Mouse (Mus musculus) limb, embryonic 12.5 days (tissue): Measurements from ENCODE around the gene Galc. TPM values are rescaled to one million over a fixed set of nuclear protein-coding genes. Genes with fewer than 3 reads are reported as not detected.

Experiments
- ATAC-seq: fragments of 200-750 bp; cut with Nextera tagmentation; 2 replicates; pipeline ENCODE4 v1.8.0; 2017; ENCODE audit warnings: low read depth, moderate TSS enrichment; ENCODE audit not compliant: insufficient number of reproducible peaks, insufficient read depth, low FRiP score, low TSS enrichment
- H3K27ac ChIP-seq: fragments of 300-500 bp; sonication (generic); 2 replicates; pipeline ENCODE4 v1.5.1; 2016; ENCODE audit warnings: mild to moderate bottlenecking, moderate library complexity
- H3K27me3 ChIP-seq: fragments of 300-500 bp; sonication (generic); 2 replicates; pipeline ENCODE4 v1.6.1; 2016; ENCODE audit warnings: mild to moderate bottlenecking, moderate library complexity
- H3K36me3 ChIP-seq: fragments of 300-500 bp; sonication (generic); 2 replicates; pipeline ENCODE4 v1.6.1; 2016; ENCODE audit warnings: mild to moderate bottlenecking, moderate library complexity
- H3K4me1 ChIP-seq: fragments of 300-500 bp; sonication (generic); replicated peaks from 2 replicates; pipeline ENCODE4 v1.6.1; 2016
- H3K4me2 ChIP-seq: fragments of 300-500 bp; sonication (generic); 2 replicates; pipeline ENCODE4 v1.6.1; 2016; ENCODE audit warnings: mild to moderate bottlenecking, moderate library complexity
- H3K4me3 ChIP-seq: fragments of 300-500 bp; sonication (generic); replicated peaks from 2 replicates; pipeline ENCODE4 v1.5.1; 2016; ENCODE audit warnings: mild to moderate bottlenecking
- H3K9ac ChIP-seq: fragments of 300-500 bp; sonication (generic); replicated peaks from 2 replicates; pipeline ENCODE4 v1.6.1; 2016; ENCODE audit warnings: mild to moderate bottlenecking, moderate library complexity
- H3K9me3 ChIP-seq: fragments of 300-500 bp; sonication (generic); 2 replicates; pipeline ENCODE4 v1.6.1; 2016; ENCODE audit warnings: mild to moderate bottlenecking, moderate library complexity
- WGBS: fragments of 180-500 bp; shearing (Covaris S2); methylation state at CpG from one replicate; pipeline ENCODE4 v1.1.7; 2016; 5-methylcytosine and 5-hydroxymethylcytosine counted together
- polyA plus RNA-seq: library from polyadenylated mRNA; unstranded; fragments of >200 nt; fragmentation: Nextera tagmentation; extraction: Ambion mirVana; gene quantifications from 2 replicates; pipeline ENCODE4 v1.2.1, GENCODE M21; 2016

The Galc gene
- polyA plus RNA-seq, 1 experiment from 2014 or later = 10.8 TPM

DNA sequence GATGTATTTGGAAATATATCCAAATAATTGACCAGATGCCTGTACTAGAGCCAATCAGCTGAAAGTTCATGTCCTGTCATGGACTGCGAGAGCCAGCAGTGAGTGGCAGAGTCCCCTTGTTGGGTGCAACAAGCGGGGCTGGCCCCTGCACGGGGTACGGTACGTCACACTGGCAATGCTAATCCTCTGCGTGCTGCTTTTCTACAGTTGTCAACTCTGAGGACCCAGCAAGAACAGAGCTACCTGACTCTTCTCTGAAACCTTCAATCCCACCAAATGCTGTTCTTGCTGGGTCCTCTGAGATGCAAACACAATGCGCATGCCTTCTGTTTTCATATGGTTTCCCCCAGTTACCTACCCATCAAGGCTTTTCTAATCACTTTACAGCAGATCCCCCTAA is 45.9 kb downstream of the Galc start:
- 0 out of 2 replicates have a peak, but pooled peaks cover 3% of the 10 kb centered on the region for H3K4me1 ChIP-seq
- no peak overlapping the region for H3K27ac ChIP-seq
- peaks cover 12% of the 10 kb centered on the region for H3K36me3 ChIP-seq
- H3K4me2 ChIP-seq = no peak overlapping the region
- H3K9me3 ChIP-seq = no peaks in the 10 kb centered on the region
- WGBS = 92% methylated on average over 7 of the region's 7 CpGs
- H3K9ac ChIP-seq = no peak overlapping the region
- ATAC-seq = no peak
- H3K4me3 ChIP-seq = no peak overlapping the region
- H3K27me3 ChIP-seq = no peaks in the 10 kb centered on the region

DNA sequence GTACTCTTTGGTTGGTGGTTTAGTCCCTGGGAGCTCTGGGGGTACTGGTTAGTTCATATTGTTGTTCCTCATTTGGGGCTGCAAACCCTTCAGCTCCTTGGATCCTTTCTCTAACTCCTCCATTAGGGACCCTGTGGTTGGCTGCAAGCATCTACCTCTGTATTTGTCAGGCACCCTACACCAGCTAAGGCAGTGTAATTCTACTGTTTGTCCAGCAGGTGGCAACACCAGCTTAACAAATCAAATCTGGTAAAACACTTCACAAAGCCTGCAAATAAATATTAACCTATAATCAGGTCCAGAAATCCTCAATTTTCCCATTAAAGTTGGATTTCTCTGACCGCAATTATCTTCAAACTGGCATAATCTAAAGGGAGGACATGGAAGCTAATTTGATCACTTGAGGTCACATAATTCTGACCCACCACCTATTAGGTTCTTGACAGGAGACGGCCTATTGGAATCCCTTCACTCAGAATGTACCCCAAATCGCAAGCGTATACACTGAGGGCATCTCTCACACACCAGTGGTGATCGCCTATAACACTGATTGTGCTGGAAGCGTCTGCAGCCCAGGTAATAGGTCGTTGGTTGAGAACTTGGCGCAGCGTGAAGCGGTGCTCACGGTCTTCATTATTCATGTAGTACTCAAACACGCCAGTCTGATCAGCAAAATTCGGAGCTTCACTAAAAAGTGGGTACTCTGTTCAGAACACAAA is 46.6 kb downstream of the Galc start:
- no peak; the same call in 1 of the 2 replicates for ATAC-seq
- Histone ChIP-seq H3K27ac (no peak overlapping the region), H3K9me3 (no peaks in the 10 kb centered on the region), H3K4me3 (no peak overlapping the region), H3K36me3 (peaks cover 12% of the 10 kb centered on the region), H3K4me2 (no peak overlapping the region), H3K4me1 (0 out of 2 replicates have a peak, but pooled peaks cover 3% of the 10 kb centered on the region), H3K9ac (no peak overlapping the region), H3K27me3 (no peaks in the 10 kb centered on the region)
- WGBS = 84% methylated on average over 13 of the region's 13 CpGs

DNA sequence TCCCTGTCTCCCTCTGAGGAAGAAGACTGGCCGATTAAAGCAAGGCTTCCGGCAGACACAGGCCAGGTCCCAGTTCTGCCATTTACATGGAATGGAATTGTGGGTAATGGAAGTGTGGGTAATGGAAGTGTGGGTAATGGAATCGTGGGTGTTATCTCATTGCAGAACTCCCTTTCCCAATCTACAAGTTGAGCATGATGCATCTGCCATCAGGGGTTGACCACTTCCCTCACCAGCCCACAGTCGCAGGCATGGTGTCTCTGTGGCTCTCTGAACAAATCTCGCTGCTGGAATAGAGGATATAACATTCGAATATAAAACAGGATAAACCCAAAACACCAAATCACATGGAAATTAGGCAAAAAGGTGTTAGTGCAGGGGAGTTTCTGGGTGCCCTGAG is 48.8 kb downstream of the Galc start:
- Histone ChIP-seq H3K4me1 (no peaks in the 10 kb centered on the region), H3K36me3 (peaks cover 9% of the 10 kb centered on the region), H3K4me3 (no peak overlapping the region), H3K4me2 (no peak overlapping the region), H3K9ac (no peak overlapping the region), H3K27ac (no peak overlapping the region), H3K27me3 (no peaks in the 10 kb centered on the region), H3K9me3 (no peaks in the 10 kb centered on the region)
- ATAC-seq = no peak
- 89% methylated on average over 6 of the region's 6 CpGs for WGBS

DNA sequence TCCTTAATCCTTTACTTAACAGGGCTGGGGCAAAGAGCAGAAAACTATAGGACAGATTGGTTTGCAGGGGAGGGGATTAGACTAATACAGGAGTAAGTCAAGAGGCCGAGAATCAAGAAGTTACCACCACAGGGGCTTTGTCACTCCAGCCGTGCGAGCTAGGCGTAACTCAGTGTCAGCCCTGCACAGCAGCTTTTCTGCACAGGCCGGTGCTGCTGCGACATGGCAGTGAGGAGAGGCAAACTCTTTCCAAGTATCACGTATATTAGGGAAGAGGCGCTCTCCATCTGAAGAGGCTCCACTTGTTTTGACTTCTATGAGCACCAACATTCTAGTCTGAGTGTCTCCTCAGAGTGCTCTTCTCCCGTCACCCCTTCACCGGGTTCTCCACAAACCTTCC is 51.2 kb downstream of the Galc start:
- Histone ChIP-seq H3K36me3 (peaks cover 13% of the 10 kb centered on the region), H3K4me3 (no peak overlapping the region), H3K9me3 (no peaks in the 10 kb centered on the region), H3K4me1 (no peaks in the 10 kb centered on the region), H3K9ac (no peak overlapping the region), H3K27me3 (no peaks in the 10 kb centered on the region), H3K27ac (no peak overlapping the region), H3K4me2 (no peak overlapping the region)
- no peak for ATAC-seq
- WGBS = 87% methylated on average over 10 of the region's 10 CpGs

DNA sequence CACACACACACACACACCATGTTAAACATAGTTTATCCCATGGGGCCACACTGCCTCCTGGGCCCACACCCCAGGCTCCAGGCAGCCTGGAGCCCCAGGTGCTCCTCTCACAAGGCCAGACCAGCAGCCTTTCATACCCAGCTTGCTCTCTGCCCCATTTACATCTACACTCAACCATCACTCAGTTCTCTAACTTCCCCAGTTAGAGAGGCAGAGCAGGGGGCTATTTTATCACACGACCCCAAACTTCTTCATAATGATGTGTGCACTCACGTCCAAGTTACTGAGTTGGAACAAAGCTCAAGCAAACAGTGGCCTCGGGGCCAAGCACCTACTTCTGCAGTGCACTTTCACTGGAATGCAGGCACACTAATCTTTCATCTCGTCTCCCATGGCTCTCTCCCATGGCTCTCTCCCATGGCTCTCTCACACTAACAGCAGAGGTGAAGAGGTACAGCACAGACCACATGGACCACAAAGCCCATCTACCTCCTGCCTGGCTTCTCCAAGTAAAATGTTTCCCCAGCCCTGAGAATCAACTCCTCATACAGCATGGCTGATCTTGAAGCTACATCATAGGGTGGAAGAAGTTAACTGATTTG is 53.7 kb downstream of the Galc start:
- no peaks in the 10 kb centered on the region for H3K9me3 ChIP-seq
- H3K4me3 ChIP-seq = no peak overlapping the region
- H3K27ac ChIP-seq = no peak overlapping the region
- WGBS = 65% methylated on average over 4 of the region's 4 CpGs
- H3K4me2 ChIP-seq = no peak overlapping the region
- ATAC-seq = no peak
- no peaks in the 10 kb centered on the region for H3K27me3 ChIP-seq
- no peak overlapping the region for H3K9ac ChIP-seq
- H3K4me1 ChIP-seq = no peaks in the 10 kb centered on the region
- peaks cover 13% of the 10 kb centered on the region for H3K36me3 ChIP-seq

DNA sequence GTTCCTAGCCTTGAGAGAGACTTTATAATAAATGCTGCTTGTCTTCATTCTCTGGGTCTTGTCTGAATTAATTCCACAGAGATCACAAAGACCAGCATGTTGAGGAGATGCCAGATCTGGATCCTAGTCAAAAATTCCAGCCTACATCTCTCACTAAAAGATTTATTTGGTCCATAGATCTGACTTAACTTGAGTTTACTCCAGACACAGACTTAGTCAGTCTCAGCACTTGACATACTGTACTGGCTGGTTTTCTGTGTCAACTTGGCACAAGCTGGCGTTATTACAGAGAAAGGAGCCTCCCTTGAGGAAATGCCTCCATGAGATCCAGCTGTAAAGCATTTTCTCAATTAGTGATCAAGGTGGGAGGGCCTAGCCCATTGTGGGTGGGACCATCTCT is 61.9 kb downstream of the Galc start:
- Histone ChIP-seq H3K9ac (no peak overlapping the region), H3K4me3 (no peak overlapping the region), H3K9me3 (no peaks in the 10 kb centered on the region), H3K27ac (no peak overlapping the region), H3K4me1 (no peaks in the 10 kb centered on the region), H3K36me3 (no peaks in the 10 kb centered on the region; the same call in 1 of the 2 replicates), H3K27me3 (no peaks in the 10 kb centered on the region), H3K4me2 (no peak overlapping the region)
- no peak for ATAC-seq
- 33% methylated on average over 1 of the region's 1 CpGs for WGBS

DNA sequence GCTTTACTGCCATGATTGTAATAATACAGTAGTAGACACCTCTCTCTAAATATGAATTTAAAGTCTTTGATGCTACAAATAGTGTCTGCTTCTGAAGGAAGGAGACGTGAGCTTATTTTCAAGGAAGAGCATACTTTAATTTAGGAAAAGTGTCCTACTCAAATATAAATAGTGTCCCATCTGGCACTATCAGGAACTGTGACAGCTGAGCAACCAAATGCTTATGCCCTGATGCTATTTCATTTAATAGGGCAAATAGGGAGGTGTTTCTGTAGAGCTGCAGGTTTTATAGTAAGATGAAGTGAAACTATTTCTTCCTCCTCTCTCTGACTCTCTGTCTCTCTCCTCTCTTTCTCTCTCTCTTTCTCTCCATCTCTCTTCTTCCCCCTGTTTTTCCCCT is 69.1 kb downstream of the Galc start:
- H3K36me3 ChIP-seq = no peaks in the 10 kb centered on the region
- H3K27ac ChIP-seq = no peak overlapping the region
- no peak overlapping the region for H3K9ac ChIP-seq
- no peak for ATAC-seq
- H3K9me3 ChIP-seq = no peaks in the 10 kb centered on the region
- 77% methylated on average over 1 of the region's 1 CpGs for WGBS
- H3K4me2 ChIP-seq = no peak overlapping the region
- H3K27me3 ChIP-seq = no peaks in the 10 kb centered on the region
- no peak overlapping the region for H3K4me3 ChIP-seq
- no peaks in the 10 kb centered on the region for H3K4me1 ChIP-seq

DNA sequence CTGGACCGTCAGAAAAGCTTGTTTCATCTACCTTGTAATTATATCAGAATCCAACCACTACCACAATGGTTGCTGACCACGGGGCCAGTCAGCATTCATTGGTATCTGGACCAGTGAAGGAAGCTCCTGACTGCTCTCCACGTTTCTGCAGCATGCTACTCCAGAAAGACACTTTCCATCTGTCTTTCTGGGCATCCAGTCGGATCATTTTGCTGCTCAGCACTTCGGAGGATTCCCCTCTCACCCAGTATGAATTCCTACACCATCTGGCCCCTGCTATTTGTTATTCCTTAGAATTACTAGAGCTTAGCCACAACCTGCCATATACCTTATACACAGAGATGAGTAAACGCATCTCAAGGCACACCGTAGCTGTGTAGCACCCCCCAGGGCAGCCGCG is 70.2 kb downstream of the Galc start:
- ATAC-seq = no peak
- no peaks in the 10 kb centered on the region for H3K36me3 ChIP-seq
- no peak overlapping the region for H3K4me3 ChIP-seq
- no peaks in the 10 kb centered on the region for H3K9me3 ChIP-seq
- 86% methylated on average over 9 of the region's 9 CpGs for WGBS
- peaks cover 2% of the 10 kb centered on the region; the same call in 1 of the 2 replicates for H3K27me3 ChIP-seq
- no peak overlapping the region for H3K9ac ChIP-seq
- no peaks in the 10 kb centered on the region for H3K4me1 ChIP-seq
- no peak overlapping the region for H3K27ac ChIP-seq
- H3K4me2 ChIP-seq = no peak overlapping the region

DNA sequence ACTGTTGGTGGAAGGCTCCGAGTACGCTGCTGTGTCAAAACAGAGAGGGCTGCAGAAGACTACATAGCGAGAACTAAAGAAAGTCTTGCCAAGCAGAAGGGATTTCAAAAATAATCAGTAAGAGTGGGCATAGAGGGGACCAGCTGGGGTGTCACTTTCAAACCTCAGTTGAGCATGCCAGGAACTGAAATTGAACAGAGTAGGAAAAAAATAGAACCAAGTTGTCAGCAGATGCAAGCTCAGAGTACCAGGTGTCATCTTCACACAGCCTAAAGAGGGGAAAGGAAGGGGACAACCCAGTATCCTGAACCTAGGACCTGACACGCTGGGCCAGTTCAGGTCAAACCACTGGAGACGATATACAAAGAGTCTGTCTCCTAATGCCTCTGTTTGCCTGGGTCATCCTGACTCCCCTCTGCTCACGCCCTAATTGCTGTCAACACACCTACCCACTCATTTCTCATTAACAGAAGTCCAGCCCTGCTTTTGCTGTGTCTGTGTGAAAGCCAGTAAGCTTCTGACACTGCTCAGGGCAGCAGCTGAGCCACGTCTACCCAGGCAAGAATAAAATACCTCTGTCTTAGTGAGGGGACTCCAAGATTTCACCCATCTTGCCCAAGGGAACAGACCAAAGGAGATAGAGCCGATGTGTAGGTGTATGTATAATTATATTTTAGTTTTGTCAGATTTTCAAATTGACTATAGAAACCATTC is 71.9 kb downstream of the Galc start:
- H3K36me3 ChIP-seq = no peaks in the 10 kb centered on the region
- peaks cover 15% of the 10 kb centered on the region for H3K27me3 ChIP-seq
- H3K4me3 ChIP-seq = no peak overlapping the region
- no peaks in the 10 kb centered on the region for H3K9me3 ChIP-seq
- no peak overlapping the region for H3K9ac ChIP-seq
- no peaks in the 10 kb centered on the region for H3K4me1 ChIP-seq
- no peak overlapping the region for H3K4me2 ChIP-seq
- H3K27ac ChIP-seq = no peak overlapping the region
- whole genome bisulfite sequencing = 73% methylated on average over 8 of the region's 8 CpGs
- ATAC-seq = no peak

DNA sequence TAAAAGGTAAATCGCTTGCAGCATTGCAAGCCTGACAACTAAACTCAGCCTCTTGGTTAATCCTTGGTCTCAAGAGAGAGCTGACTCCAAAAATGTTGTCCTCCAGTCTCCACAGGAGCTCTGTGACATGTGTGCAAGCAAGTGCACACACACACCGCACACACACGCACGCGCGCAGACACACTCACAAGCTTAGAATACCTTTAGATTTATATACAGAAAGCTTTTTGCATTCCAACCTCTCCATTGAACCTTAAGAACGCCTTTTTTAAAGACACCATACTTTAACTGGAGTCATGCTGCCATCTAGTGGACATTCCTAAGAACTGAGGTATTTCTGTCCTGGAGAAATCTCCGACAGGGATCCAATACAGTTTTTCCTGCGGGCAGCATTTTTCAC is 77.5 kb downstream of the Galc start:
- ATAC-seq = no peak; the same call in 1 of the 2 replicates
- Histone ChIP-seq H3K9me3 (no peaks in the 10 kb centered on the region), H3K27me3 (peaks cover 25% of the 10 kb centered on the region), H3K4me3 (no peak overlapping the region), H3K4me1 (peaks cover 5% of the 10 kb centered on the region), H3K27ac (no peak overlapping the region), H3K9ac (no peak overlapping the region), H3K36me3 (no peaks in the 10 kb centered on the region), H3K4me2 (peak overlapping the region; percentile 43; the same call in 1 of the 2 replicates)
- WGBS = 17% methylated on average over 9 of the region's 9 CpGs

DNA sequence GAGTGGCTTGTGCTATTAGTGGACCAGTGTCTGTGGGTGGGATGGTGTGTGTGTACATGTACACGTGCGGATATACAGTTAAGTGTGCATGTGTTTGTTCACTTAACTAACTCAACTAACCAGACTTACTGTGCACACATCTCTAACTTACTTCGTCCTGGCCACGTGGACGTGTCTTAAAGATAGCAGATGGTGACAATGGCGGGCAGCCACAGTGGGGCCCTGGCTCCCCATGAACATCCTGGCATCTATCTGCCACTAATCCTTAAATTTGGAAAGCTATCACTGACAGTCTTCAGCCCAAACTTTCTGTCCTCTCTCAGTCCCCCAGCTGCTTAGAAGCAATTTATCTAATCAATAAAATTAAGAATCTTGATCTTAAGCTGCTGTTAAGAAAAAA is 78.5 kb downstream of the Galc start:
- Histone ChIP-seq H3K4me3 (no peak overlapping the region), H3K9ac (no peak overlapping the region), H3K36me3 (no peaks in the 10 kb centered on the region), H3K4me2 (no peak overlapping the region), H3K27ac (no peak overlapping the region), H3K9me3 (no peaks in the 10 kb centered on the region), H3K27me3 (peaks cover 25% of the 10 kb centered on the region), H3K4me1 (peaks cover 5% of the 10 kb centered on the region)
- WGBS = 92% methylated on average over 6 of the region's 6 CpGs
- no peak for ATAC-seq
